Mouse (Mus musculus) liver, embryonic 15.5 days (tissue): ENCODE results near the gene Sestd1. TPM values are rescaled to one million over a fixed set of nuclear protein-coding genes. Genes with fewer than 3 reads are reported as not detected.

Experiments
- ATAC-seq: fragments of 200-750 bp; cut with Nextera tagmentation; 2 replicates; pipeline ENCODE4 v1.8.0; 2017; ENCODE audit warnings: moderate number of reproducible peaks, mild to moderate bottlenecking, moderate library complexity; ENCODE audit not compliant: insufficient read depth
- H3K27ac ChIP-seq: fragments of 300-500 bp; sonication (generic); replicated peaks from 2 replicates; pipeline ENCODE4 v1.5.1; 2015; ENCODE audit warnings: mild to moderate bottlenecking, inconsistent platforms
- H3K27me3 ChIP-seq: fragments of 300-500 bp; sonication (generic); 2 replicates; pipeline ENCODE4 v1.6.1; 2015; ENCODE audit warnings: mild to moderate bottlenecking, inconsistent platforms
- H3K36me3 ChIP-seq: fragments of 300-500 bp; sonication (generic); replicated peaks from 2 replicates; pipeline ENCODE4 v1.6.1; 2015; ENCODE audit warnings: moderate library complexity, mild to moderate bottlenecking, inconsistent platforms
- H3K4me1 ChIP-seq: fragments of 300-500 bp; sonication (generic); replicated peaks from 2 replicates; pipeline ENCODE4 v1.6.1; 2015; ENCODE audit warnings: inconsistent platforms
- H3K4me2 ChIP-seq: fragments of 300-500 bp; sonication (generic); 2 replicates; pipeline ENCODE4 v1.6.1; 2015; ENCODE audit warnings: moderate library complexity, mild to moderate bottlenecking, inconsistent platforms
- H3K4me3 ChIP-seq: fragments of 300-500 bp; sonication (generic); replicated peaks from 2 replicates; pipeline ENCODE4 v1.5.1; 2015; ENCODE audit warnings: mild to moderate bottlenecking, inconsistent platforms
- H3K9ac ChIP-seq: fragments of 300-500 bp; sonication (generic); 2 replicates; pipeline ENCODE4 v1.6.1; 2015; ENCODE audit warnings: moderate library complexity, mild to moderate bottlenecking, inconsistent platforms
- H3K9me3 ChIP-seq: fragments of 300-500 bp; sonication (generic); replicated peaks from 2 replicates; pipeline ENCODE4 v1.6.1; 2016; ENCODE audit warnings: inconsistent platforms
- WGBS: fragments of 180-500 bp; shearing (Covaris S2); methylation state at CpG from one replicate; pipeline ENCODE4 v1.1.7; 2015; ENCODE audit warnings: mixed read lengths; ENCODE audit not compliant: insufficient replicate concordance; 5-methylcytosine and 5-hydroxymethylcytosine counted together
- polyA plus RNA-seq: library from polyadenylated mRNA; unstranded; fragments of >200 nt; fragmentation: Nextera tagmentation; extraction: Ambion mirVana; gene quantifications from 2 replicates; pipeline ENCODE4 v1.2.1, GENCODE M21; 2015

The Sestd1 gene
- polyA plus RNA-seq, 1 experiment from 2014 or later = 0.58 TPM

GRCm38 (mm10) chr2:77173821-77174220 is 106.6 kb downstream of the Sestd1 start:
- ATAC-seq = no peak
- Histone ChIP-seq H3K4me3 (no peak overlapping the region), H3K9me3 (no peaks in the 10 kb centered on the region), H3K27ac (no peak overlapping the region), H3K4me1 (peaks cover 56% of the 10 kb centered on the region), H3K4me2 (no peak overlapping the region), H3K27me3 (no peaks in the 10 kb centered on the region; the same call in 1 of the 2 replicates), H3K9ac (no peak overlapping the region), H3K36me3 (no peaks in the 10 kb centered on the region)
- 72% methylated on average over 6 of the region's 6 CpGs for WGBS

GRCm38 (mm10) chr2:77173366-77173765 is 107.0 kb downstream of the Sestd1 start:
- no peak for ATAC-seq
- no peak overlapping the region for H3K27ac ChIP-seq
- 70% methylated on average over 6 of the region's 6 CpGs for WGBS
- H3K4me2 ChIP-seq = no peak overlapping the region
- H3K27me3 ChIP-seq = no peaks in the 10 kb centered on the region; the same call in 1 of the 2 replicates
- H3K4me3 ChIP-seq = no peak overlapping the region
- no peaks in the 10 kb centered on the region for H3K36me3 ChIP-seq
- peaks cover 52% of the 10 kb centered on the region for H3K4me1 ChIP-seq
- no peaks in the 10 kb centered on the region for H3K9me3 ChIP-seq
- no peak overlapping the region for H3K9ac ChIP-seq

- no peaks in the 10 kb centered on the region; the same call in 1 of the 2 replicates for H3K27me3 ChIP-seq
- H3K4me3 ChIP-seq = no peak overlapping the region
- 63% methylated on average over 10 of the region's 10 CpGs for WGBS
- peak overlapping the region; percentile 51 for H3K4me2 ChIP-seq
- H3K4me1 ChIP-seq = peaks cover 41% of the 10 kb centered on the region
- H3K27ac ChIP-seq = no peak overlapping the region
- H3K9me3 ChIP-seq = no peaks in the 10 kb centered on the region
- H3K9ac ChIP-seq = no peak overlapping the region
- no peak for ATAC-seq
- no peaks in the 10 kb centered on the region for H3K36me3 ChIP-seq
These were observed 108.1 kb downstream of the Sestd1 start for GRCm38 (mm10) chr2:77172241-77172671.

- 42% methylated on average over 23 of the region's 23 CpGs for WGBS
- H3K36me3 ChIP-seq = no peaks in the 10 kb centered on the region
- no peaks in the 10 kb centered on the region for H3K9me3 ChIP-seq
- peak overlapping the region; percentile 51 for H3K4me2 ChIP-seq
- ATAC-seq = 0 out of 2 replicates have a peak, but pooled peaks have one; percentile 5
- H3K9ac ChIP-seq = no peak overlapping the region
- H3K4me1 ChIP-seq = peaks cover 36% of the 10 kb centered on the region
- no peak overlapping the region for H3K27ac ChIP-seq
- H3K27me3 ChIP-seq = no peaks in the 10 kb centered on the region; the same call in 1 of the 2 replicates
- H3K4me3 ChIP-seq = peak overlapping the region; percentile 12; the same call in 1 of the 2 replicates
These were observed 108.8 kb downstream of the Sestd1 start for GRCm38 (mm10) chr2:77171444-77172240.

- ATAC-seq = no peak
- Histone ChIP-seq H3K36me3 (no peaks in the 10 kb centered on the region), H3K9ac (peak within 1 kb of the TSS; percentile 42; the same call in 1 of the 2 replicates), H3K4me3 (peak within 1 kb of the TSS; percentile 58), H3K9me3 (no peaks in the 10 kb centered on the region), H3K4me2 (peak within 1 kb of the TSS; percentile 81), H3K27me3 (no peaks in the 10 kb centered on the region; the same call in 1 of the 2 replicates), H3K4me1 (peaks cover 27% of the 10 kb centered on the region), H3K27ac (no peak within 1 kb of the TSS)
- WGBS = 4% methylated on average over 4 of the region's 6 CpGs
These were observed 109.7 kb downstream of the Sestd1 start, which contains the start of gene Ccdc141 for GRCm38 (mm10) chr2:77170633-77171105. TSS of gene Ccdc141 (minus strand) at chr2:77170636.

- no peaks in the 10 kb centered on the region for H3K36me3 ChIP-seq
- no peaks in the 10 kb centered on the region; the same call in 1 of the 2 replicates for H3K27me3 ChIP-seq
- WGBS = 3% methylated on average over 21 of the region's 21 CpGs
- H3K4me1 ChIP-seq = peaks cover 24% of the 10 kb centered on the region
- peak; percentile 19; the same call in 1 of the 2 replicates for ATAC-seq
- H3K9me3 ChIP-seq = no peaks in the 10 kb centered on the region
- H3K27ac ChIP-seq = no peak overlapping the region
- peak overlapping the region; percentile 81 for H3K4me2 ChIP-seq
- peak overlapping the region; percentile 58 for H3K4me3 ChIP-seq
- peak overlapping the region; percentile 42; the same call in 1 of the 2 replicates for H3K9ac ChIP-seq
These were observed 110.3 kb downstream of the Sestd1 start for GRCm38 (mm10) chr2:77169916-77170632.

- Histone ChIP-seq H3K4me2 (peak overlapping the region; percentile 81), H3K27me3 (no peaks in the 10 kb centered on the region; the same call in 1 of the 2 replicates), H3K27ac (no peak overlapping the region), H3K4me3 (no peak overlapping the region), H3K36me3 (no peaks in the 10 kb centered on the region), H3K9me3 (no peaks in the 10 kb centered on the region), H3K4me1 (peaks cover 24% of the 10 kb centered on the region), H3K9ac (no peak overlapping the region)
- WGBS = 74% methylated on average over 4 of the region's 4 CpGs
- ATAC-seq = no peak
These were observed 111.2 kb downstream of the Sestd1 start for GRCm38 (mm10) chr2:77169218-77169617.

GRCm38 (mm10) chr2:77168781-77169180 is 111.6 kb downstream of the Sestd1 start:
- Histone ChIP-seq H3K4me2 (no peak overlapping the region), H3K4me3 (no peak overlapping the region), H3K9ac (no peak overlapping the region), H3K27me3 (no peaks in the 10 kb centered on the region; the same call in 1 of the 2 replicates), H3K4me1 (peaks cover 24% of the 10 kb centered on the region), H3K9me3 (no peaks in the 10 kb centered on the region), H3K36me3 (no peaks in the 10 kb centered on the region), H3K27ac (no peak overlapping the region)
- ATAC-seq = no peak
- 79% methylated on average over 7 of the region's 7 CpGs for WGBS

GRCm38 (mm10) chr2:77168081-77168685 is 112.2 kb downstream of the Sestd1 start:
- no peak overlapping the region for H3K4me3 ChIP-seq
- no peak overlapping the region for H3K9ac ChIP-seq
- H3K27me3 ChIP-seq = no peaks in the 10 kb centered on the region; the same call in 1 of the 2 replicates
- no peak for ATAC-seq
- no peaks in the 10 kb centered on the region for H3K9me3 ChIP-seq
- 71% methylated on average over 13 of the region's 13 CpGs for WGBS
- no peaks in the 10 kb centered on the region for H3K36me3 ChIP-seq
- H3K4me1 ChIP-seq = peaks cover 24% of the 10 kb centered on the region
- H3K27ac ChIP-seq = no peak overlapping the region
- no peak overlapping the region for H3K4me2 ChIP-seq

- Histone ChIP-seq H3K27me3 (no peaks in the 10 kb centered on the region), H3K9me3 (no peaks in the 10 kb centered on the region), H3K4me2 (no peak overlapping the region), H3K36me3 (no peaks in the 10 kb centered on the region), H3K27ac (no peak overlapping the region), H3K4me3 (no peak overlapping the region), H3K4me1 (peaks cover 15% of the 10 kb centered on the region), H3K9ac (no peak overlapping the region)
- no peak for ATAC-seq
- WGBS = 62% methylated on average over 4 of the region's 4 CpGs
These were observed 114.0 kb downstream of the Sestd1 start for GRCm38 (mm10) chr2:77166366-77166765.
